Mouse (Mus musculus) brain, embryonic 14.5 days (tissue): ENCODE results near the gene Gpbp1.

ENCODE experiments used
- CTCF ChIP-seq: fragments of 200-500 bp; IDR thresholded peaks from 2 replicates; pipeline ENCODE4 v1.5.1; 2012; ENCODE audit warnings: inconsistent platforms, mild to moderate bottlenecking, moderate library complexity, borderline replicate concordance; ENCODE audit not compliant: insufficient read depth, insufficient read length; ENCODE audit errors: extremely low read depth
- POLR2A ChIP-seq: fragments of 200-500 bp; IDR thresholded peaks from 2 replicates; pipeline ENCODE4 v1.6.1; 2012; ENCODE audit warnings: mild to moderate bottlenecking, inconsistent platforms, borderline replicate concordance; ENCODE audit not compliant: poor library complexity, insufficient read depth, insufficient read length, severe bottlenecking; ENCODE audit errors: extremely low read depth

GRCm38 (mm10) chr13:111489502-111489801 lies 459 bp downstream of the Gpbp1 start:
- no peak for TF ChIP-seq CTCF
- no peak for TF ChIP-seq POLR2A
